Mouse (Mus musculus) gastrocnemius, postnatal 4 days (tissue): ENCODE results near the gene BC048671. TPM values are rescaled to one million over a fixed set of nuclear protein-coding genes. Genes with fewer than 3 reads are reported as not detected.

Experiments used
- DNase-seq, 2 experiments: peaks; one replicate each; pipeline ENCODE4 v3.0.0; 2021 to 2022; ENCODE audit warnings: low spot score in 2 of 2, mixed read lengths in 2 of 2
- long read RNA-seq, 2 experiments: library from polyadenylated mRNA; stranded (forward); transcript quantifications; one replicate each; pipeline ENCODE4 v2.0.0; 2021
- total RNA-seq, 2 experiments: library from RNA; stranded (reverse); gene quantifications; 2 replicates each; pipeline ENCODE4 v1.2.3; 2021

Gene BC048671
- not detected for total RNA-seq
- long read RNA-seq, experiment 1: 0 reads
- long read RNA-seq, experiment 2: 0 reads

GRCm38 (mm10) chr6:90300919-90301318 lies at the start of gene BC048671:
Gene BC048671, plus strand, starts transcription at chr6:90301219.
- DNase-seq: no peak

- no peak for DNase-seq
Measured at GRCm38 (mm10) chr6:90288265-90288664, 12.8 kb upstream of the BC048671 start.

GRCm38 (mm10) chr6:90306315-90306975 lies 5.4 kb downstream of the BC048671 start:
- DNase-seq: no peak

GRCm38 (mm10) chr6:90308839-90309778 lies 8.1 kb downstream of the BC048671 start:
- DNase-seq: no peak

GRCm38 (mm10) chr6:90315961-90316360 lies 14.9 kb downstream of the BC048671 start:
- no peak for DNase-seq

GRCm38 (mm10) chr6:90317510-90318258 lies 16.7 kb downstream of the BC048671 start:
- DNase-seq: no peak

GRCm38 (mm10) chr6:90319019-90319418 lies 18.0 kb downstream of the BC048671 start:
- no peak for DNase-seq

- DNase-seq: peak in 1 of 2 experiments; percentile 31
Measured at GRCm38 (mm10) chr6:90319475-90320191, 18.6 kb downstream of the BC048671 start.

GRCm38 (mm10) chr6:90320429-90320828 lies 19.4 kb downstream of the BC048671 start:
- DNase-seq: no peak

GRCm38 (mm10) chr6:90321811-90322210 lies 20.8 kb downstream of the BC048671 start:
- DNase-seq: no peak

- DNase-seq: peak in 1 of 2 experiments; percentile 44
Measured at GRCm38 (mm10) chr6:90324026-90324425, 23.0 kb downstream of the BC048671 start.

- DNase-seq: no peak
Measured at GRCm38 (mm10) chr6:90324463-90324862, 23.4 kb downstream of the BC048671 start.

- DNase-seq: peak in 1 of 2 experiments; percentile 22
Measured at GRCm38 (mm10) chr6:90324991-90325390, 24.0 kb downstream of the BC048671 start, which contains the start of gene Chst13. Gene Chst13, minus strand, starts transcription at chr6:90325185.

GRCm38 (mm10) chr6:90327670-90328069 lies 26.7 kb downstream of the BC048671 start:
- DNase-seq: no peak

GRCm38 (mm10) chr6:90329953-90330352 lies 28.9 kb downstream of the BC048671 start:
- DNase-seq: peak in 1 of 2 experiments; percentile 56

GRCm38 (mm10) chr6:90332561-90333425 lies 31.8 kb downstream of the BC048671 start, which contains the start of gene Uroc1:
Gene Uroc1, plus strand, starts transcription at chr6:90333284.
- DNase-seq: no peak

GRCm38 (mm10) chr6:90334244-90334643 lies 33.2 kb downstream of the BC048671 start:
- no peak for DNase-seq

GRCm38 (mm10) chr6:90342343-90342742 lies 41.3 kb downstream of the BC048671 start:
- DNase-seq: no peak

GRCm38 (mm10) chr6:90347183-90347582 lies 46.2 kb downstream of the BC048671 start:
- DNase-seq: no peak
